Mouse (Mus musculus): Measurements from ENCODE around the gene Paxip1. TPM values are rescaled to one million over a fixed set of nuclear protein-coding genes. Genes with fewer than 3 reads are reported as not detected.
A peak's percentile ranks its signal among the peaks of the same experiment; 100 is the strongest.

Gene Paxip1
- polyA plus RNA-seq, 1 experiment from 2014 or later, result 23.9 TPM

GRCm38 (mm10) chr5:27724460-27724859, 67.0 kb downstream of the Paxip1 start:
- H3K9ac ChIP-seq (ENCODE audit: low read length), result no peak overlapping the region
- H3K4me1 ChIP-seq (ENCODE audit: control insufficient read depth in 2 of 2, insufficient read depth in 2 of 2, low read length in 2 of 2), result no peaks in the 10 kb centered on the region
- no peaks in the 10 kb centered on the region for H3K27me3 ChIP-seq (ENCODE audit: control insufficient read depth, insufficient read depth, low read length)
- WGBS, result 21% methylated on average over 2 of the region's 2 CpGs
- H3K4me3 ChIP-seq (ENCODE audit: control insufficient read depth in 1 of 2, insufficient read depth in 1 of 2, low read depth in 1 of 2, low read length in 2 of 2), result no peak overlapping the region
- H3K4me2 ChIP-seq (ENCODE audit: low read length), result no peak overlapping the region
- no peak overlapping the region for H3K27ac ChIP-seq (replicated peaks in 1 of 2; ENCODE audit: control insufficient read depth in 1 of 2, insufficient read depth in 1 of 2, low read depth in 2 of 2, low read length in 2 of 2)
- H3K36me3 ChIP-seq (ENCODE audit: control insufficient read depth, insufficient read depth, low read length), result no peaks in the 10 kb centered on the region
- 0 out of 2 replicates have a peak, but pooled peaks cover 4% of the 10 kb centered on the region for H3K9me3 ChIP-seq (ENCODE audit: control insufficient read depth, low read length)
- ATAC-seq (ENCODE audit: insufficient number of reproducible peaks, insufficient read depth, low FRiP score, low read depth), result no peak

GRCm38 (mm10) chr5:27719311-27719710, 72.2 kb downstream of the Paxip1 start:
- no peak for ATAC-seq (ENCODE audit: insufficient number of reproducible peaks, insufficient read depth, low FRiP score, low read depth)

GRCm38 (mm10) chr5:27717301-27717700, 74.2 kb downstream of the Paxip1 start:
- H3K9ac ChIP-seq (ENCODE audit: low read length), result no peak overlapping the region
- no peaks in the 10 kb centered on the region for H3K27me3 ChIP-seq (ENCODE audit: control insufficient read depth, insufficient read depth, low read length)
- no peak overlapping the region for H3K4me3 ChIP-seq (ENCODE audit: control insufficient read depth in 1 of 2, insufficient read depth in 1 of 2, low read depth in 1 of 2, low read length in 2 of 2)
- no peak overlapping the region for H3K27ac ChIP-seq (replicated peaks in 1 of 2; ENCODE audit: control insufficient read depth in 1 of 2, insufficient read depth in 1 of 2, low read depth in 2 of 2, low read length in 2 of 2)
- H3K9me3 ChIP-seq (ENCODE audit: control insufficient read depth, low read length), result no peaks in the 10 kb centered on the region
- no peaks in the 10 kb centered on the region for H3K4me1 ChIP-seq (ENCODE audit: control insufficient read depth in 2 of 2, insufficient read depth in 2 of 2, low read length in 2 of 2)
- no peak for ATAC-seq (ENCODE audit: insufficient number of reproducible peaks, insufficient read depth, low FRiP score, low read depth)
- H3K36me3 ChIP-seq (ENCODE audit: control insufficient read depth, insufficient read depth, low read length), result no peaks in the 10 kb centered on the region
- H3K4me2 ChIP-seq (ENCODE audit: low read length), result no peak overlapping the region

More at GRCm38 (mm10) chr5:27719311-27719710, 72.2 kb downstream of the Paxip1 start:
- Histone ChIP-seq H3K27ac (replicated peaks in 1 of 2; ENCODE audit: control insufficient read depth in 1 of 2, insufficient read depth in 1 of 2, low read depth in 2 of 2, low read length in 2 of 2) (no peak overlapping the region), H3K9me3 (ENCODE audit: control insufficient read depth, low read length) (no peaks in the 10 kb centered on the region), H3K27me3 (ENCODE audit: control insufficient read depth, insufficient read depth, low read length) (no peaks in the 10 kb centered on the region), H3K4me3 (ENCODE audit: control insufficient read depth in 1 of 2, insufficient read depth in 1 of 2, low read depth in 1 of 2, low read length in 2 of 2) (no peak overlapping the region), H3K36me3 (ENCODE audit: control insufficient read depth, insufficient read depth, low read length) (no peaks in the 10 kb centered on the region), H3K4me1 (ENCODE audit: control insufficient read depth in 2 of 2, insufficient read depth in 2 of 2, low read length in 2 of 2) (no peaks in the 10 kb centered on the region), H3K4me2 (ENCODE audit: low read length) (no peak overlapping the region), H3K9ac (ENCODE audit: low read length) (no peak overlapping the region)
- WGBS, result 53% methylated on average over 2 of the region's 2 CpGs

GRCm38 (mm10) chr5:27716026-27716425, 75.5 kb downstream of the Paxip1 start:
- no peaks in the 10 kb centered on the region for H3K9me3 ChIP-seq (ENCODE audit: control insufficient read depth, low read length)
- no peak overlapping the region for H3K4me3 ChIP-seq (ENCODE audit: control insufficient read depth in 1 of 2, insufficient read depth in 1 of 2, low read depth in 1 of 2, low read length in 2 of 2)
- H3K4me1 ChIP-seq (ENCODE audit: control insufficient read depth in 2 of 2, insufficient read depth in 2 of 2, low read length in 2 of 2), result no peaks in the 10 kb centered on the region
- 80% methylated on average over 4 of the region's 4 CpGs for WGBS
- H3K4me2 ChIP-seq (ENCODE audit: low read length), result no peak overlapping the region
- no peak for ATAC-seq (ENCODE audit: insufficient number of reproducible peaks, insufficient read depth, low FRiP score, low read depth)
- no peak overlapping the region for H3K27ac ChIP-seq (replicated peaks in 1 of 2; ENCODE audit: control insufficient read depth in 1 of 2, insufficient read depth in 1 of 2, low read depth in 2 of 2, low read length in 2 of 2)
- no peaks in the 10 kb centered on the region for H3K27me3 ChIP-seq (ENCODE audit: control insufficient read depth, insufficient read depth, low read length)
- H3K9ac ChIP-seq (ENCODE audit: low read length), result no peak overlapping the region
- H3K36me3 ChIP-seq (ENCODE audit: control insufficient read depth, insufficient read depth, low read length), result no peaks in the 10 kb centered on the region

- no peak overlapping the region for H3K9ac ChIP-seq (ENCODE audit: low read length)
- no peaks in the 10 kb centered on the region for H3K36me3 ChIP-seq (ENCODE audit: control insufficient read depth, insufficient read depth, low read length)
- WGBS, result 58% methylated on average over 8 of the region's 9 CpGs
- no peak overlapping the region for H3K4me2 ChIP-seq (ENCODE audit: low read length)
- H3K27ac ChIP-seq (replicated peaks in 1 of 2; ENCODE audit: control insufficient read depth in 1 of 2, insufficient read depth in 1 of 2, low read depth in 2 of 2, low read length in 2 of 2), result no peak overlapping the region
- H3K9me3 ChIP-seq (ENCODE audit: control insufficient read depth, low read length), result no peaks in the 10 kb centered on the region
- H3K4me1 ChIP-seq (ENCODE audit: control insufficient read depth in 2 of 2, insufficient read depth in 2 of 2, low read length in 2 of 2), result no peaks in the 10 kb centered on the region
- ATAC-seq (ENCODE audit: insufficient number of reproducible peaks, insufficient read depth, low FRiP score, low read depth), result no peak
- H3K27me3 ChIP-seq (ENCODE audit: control insufficient read depth, insufficient read depth, low read length), result no peaks in the 10 kb centered on the region
- no peak overlapping the region for H3K4me3 ChIP-seq (ENCODE audit: control insufficient read depth in 1 of 2, insufficient read depth in 1 of 2, low read depth in 1 of 2, low read length in 2 of 2)
These were observed 77.1 kb downstream of the Paxip1 start for GRCm38 (mm10) chr5:27714356-27714755.

- H3K4me1 ChIP-seq (ENCODE audit: control insufficient read depth in 2 of 2, insufficient read depth in 2 of 2, low read length in 2 of 2), result peaks cover 8 to 9% of the 10 kb centered on the region in 2 experiments
- no peak for ATAC-seq (ENCODE audit: insufficient number of reproducible peaks, insufficient read depth, low FRiP score, low read depth)
- H3K27me3 ChIP-seq (ENCODE audit: control insufficient read depth, insufficient read depth, low read length), result no peaks in the 10 kb centered on the region
- 63% methylated on average over 8 of the region's 8 CpGs for whole genome bisulfite sequencing
- H3K4me2 ChIP-seq (ENCODE audit: low read length), result no peak overlapping the region
- no peaks in the 10 kb centered on the region for H3K9me3 ChIP-seq (ENCODE audit: control insufficient read depth, low read length)
- no peaks in the 10 kb centered on the region for H3K36me3 ChIP-seq (ENCODE audit: control insufficient read depth, insufficient read depth, low read length)
- no peak overlapping the region for H3K9ac ChIP-seq (ENCODE audit: low read length)
- H3K4me3 ChIP-seq (ENCODE audit: control insufficient read depth in 1 of 2, insufficient read depth in 1 of 2, low read depth in 1 of 2, low read length in 2 of 2), result no peak overlapping the region
- H3K27ac ChIP-seq (replicated peaks in 1 of 2; ENCODE audit: control insufficient read depth in 1 of 2, insufficient read depth in 1 of 2, low read depth in 2 of 2, low read length in 2 of 2), result no peak overlapping the region
These were observed 79.9 kb downstream of the Paxip1 start for GRCm38 (mm10) chr5:27711461-27712192.

- Histone ChIP-seq H3K9ac (ENCODE audit: low read length) (no peak overlapping the region), H3K27ac (replicated peaks in 1 of 2; ENCODE audit: control insufficient read depth in 1 of 2, insufficient read depth in 1 of 2, low read depth in 2 of 2, low read length in 2 of 2) (no peak overlapping the region)
- WGBS, result 2% methylated on average over 6 of the region's 6 CpGs
These were observed 83.3 kb downstream of the Paxip1 start for GRCm38 (mm10) chr5:27708209-27708608.

GRCm38 (mm10) chr5:27707283-27707682, 84.2 kb downstream of the Paxip1 start:
- Histone ChIP-seq H3K27ac (replicated peaks in 1 of 2; ENCODE audit: control insufficient read depth in 1 of 2, insufficient read depth in 1 of 2, low read depth in 2 of 2, low read length in 2 of 2) (no peak overlapping the region), H3K9me3 (ENCODE audit: control insufficient read depth, low read length) (no peaks in the 10 kb centered on the region), H3K9ac (ENCODE audit: low read length) (no peak overlapping the region), H3K36me3 (ENCODE audit: control insufficient read depth, insufficient read depth, low read length) (no peaks in the 10 kb centered on the region), H3K4me2 (ENCODE audit: low read length) (no peak overlapping the region), H3K4me3 (ENCODE audit: control insufficient read depth in 1 of 2, insufficient read depth in 1 of 2, low read depth in 1 of 2, low read length in 2 of 2) (no peak overlapping the region), H3K27me3 (ENCODE audit: control insufficient read depth, insufficient read depth, low read length) (no peaks in the 10 kb centered on the region), H3K4me1 (ENCODE audit: control insufficient read depth in 2 of 2, insufficient read depth in 2 of 2, low read length in 2 of 2) (peaks cover 8 to 9% of the 10 kb centered on the region in 2 experiments)
- no peak for ATAC-seq (ENCODE audit: insufficient number of reproducible peaks, insufficient read depth, low FRiP score, low read depth)

More at GRCm38 (mm10) chr5:27708209-27708608, 83.3 kb downstream of the Paxip1 start:
- H3K4me1 ChIP-seq (ENCODE audit: control insufficient read depth in 2 of 2, insufficient read depth in 2 of 2, low read length in 2 of 2), result peaks cover 8 to 9% of the 10 kb centered on the region in 2 experiments
- H3K27me3 ChIP-seq (ENCODE audit: control insufficient read depth, insufficient read depth, low read length), result no peaks in the 10 kb centered on the region
- ATAC-seq (ENCODE audit: insufficient number of reproducible peaks, insufficient read depth, low FRiP score, low read depth), result peak; percentile 41; the same call in 1 of the 2 replicates
- no peaks in the 10 kb centered on the region for H3K9me3 ChIP-seq (ENCODE audit: control insufficient read depth, low read length)
- no peak overlapping the region for H3K4me3 ChIP-seq (ENCODE audit: control insufficient read depth in 1 of 2, insufficient read depth in 1 of 2, low read depth in 1 of 2, low read length in 2 of 2)
- peak overlapping the region; percentile 16; the same call in 1 of the 2 replicates for H3K4me2 ChIP-seq (ENCODE audit: low read length)
- H3K36me3 ChIP-seq (ENCODE audit: control insufficient read depth, insufficient read depth, low read length), result no peaks in the 10 kb centered on the region
